Mouse (Mus musculus) E14TG2a.4 (cell line): Measurements from ENCODE around the gene Edaradd.
A peak's percentile ranks its signal among the peaks of the same experiment; 100 is the strongest.

ENCODE experiments used
- H3K27me3 ChIP-seq: 2 replicates; pipeline ENCODE4 v1.6.1; 2014; ENCODE audit warnings: low read length, control low read depth; ENCODE audit not compliant: insufficient read depth
- H3K36me3 ChIP-seq: 2 replicates; pipeline ENCODE4 v1.6.1; 2014; ENCODE audit warnings: low read length, control low read depth; ENCODE audit not compliant: insufficient read depth
- H3K4me1 ChIP-seq: replicated peaks from 2 replicates; pipeline ENCODE4 v1.6.1; 2014; ENCODE audit warnings: low read depth, low read length, control low read depth
- H3K4me3 ChIP-seq: replicated peaks from 2 replicates; pipeline ENCODE4 v1.5.1; 2014; ENCODE audit warnings: mild to moderate bottlenecking, low read length
- H3K9me3 ChIP-seq: 2 replicates; pipeline ENCODE4 v1.6.1; 2014; ENCODE audit warnings: low read length, control low read depth
- CTCF ChIP-seq: conservative IDR thresholded peaks from 2 replicates; pipeline ENCODE4 v1.5.1; 2014; ENCODE audit warnings: low read length
- NANOG ChIP-seq: IDR thresholded peaks from 2 replicates; pipeline ENCODE4 v1.6.1; 2014; ENCODE audit warnings: borderline replicate concordance, low read length, mixed read lengths
- POU5F1 ChIP-seq: IDR thresholded peaks from 2 replicates; pipeline ENCODE4 v1.6.1; 2014; ENCODE audit warnings: low read length, borderline replicate concordance

Gene Edaradd

DNA sequence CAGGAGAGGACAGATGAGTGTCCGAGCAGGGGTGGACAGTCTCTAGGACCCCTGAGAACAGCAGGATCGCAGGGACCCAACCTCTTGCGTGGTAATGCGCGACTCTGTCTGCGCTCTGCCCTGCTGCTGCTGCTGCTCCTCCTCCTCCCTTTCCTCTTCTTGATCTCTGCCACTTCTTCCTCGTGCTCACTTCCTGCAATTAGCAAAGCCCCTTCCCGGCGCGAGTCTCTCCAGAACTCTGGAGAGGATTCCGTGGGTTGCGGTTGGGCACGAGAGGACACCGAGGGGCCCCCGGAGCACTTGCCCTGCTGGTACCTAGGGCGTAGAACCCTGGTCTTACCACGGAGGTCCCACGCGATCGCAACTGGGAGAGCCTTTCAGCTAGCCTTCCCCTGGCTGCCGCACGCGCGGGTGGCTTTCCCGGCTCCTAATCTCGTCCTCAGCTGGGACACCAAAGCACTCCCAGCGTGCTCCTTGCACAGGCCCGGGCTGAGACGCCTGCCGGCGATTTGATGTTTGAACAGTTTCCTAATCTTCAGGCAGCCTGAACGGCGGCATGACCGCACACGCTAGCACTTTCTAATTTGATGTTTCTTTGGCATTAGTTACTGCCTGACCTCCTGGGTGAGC is at the start of gene Edaradd:
Edaradd (minus strand) TSS at position 484 of the 630 bp plus-strand sequence.
- TF ChIP-seq CTCF (no peak), POU5F1 (no peak), NANOG (no peak)
- Histone ChIP-seq H3K9me3 (no peaks in the 10 kb centered on the region), H3K4me3 (peak within 1 kb of the TSS; percentile 76), H3K4me1 (peaks cover 14% of the 10 kb centered on the region), H3K27me3 (peaks cover 75% of the 10 kb centered on the region), H3K36me3 (no peaks in the 10 kb centered on the region)

DNA sequence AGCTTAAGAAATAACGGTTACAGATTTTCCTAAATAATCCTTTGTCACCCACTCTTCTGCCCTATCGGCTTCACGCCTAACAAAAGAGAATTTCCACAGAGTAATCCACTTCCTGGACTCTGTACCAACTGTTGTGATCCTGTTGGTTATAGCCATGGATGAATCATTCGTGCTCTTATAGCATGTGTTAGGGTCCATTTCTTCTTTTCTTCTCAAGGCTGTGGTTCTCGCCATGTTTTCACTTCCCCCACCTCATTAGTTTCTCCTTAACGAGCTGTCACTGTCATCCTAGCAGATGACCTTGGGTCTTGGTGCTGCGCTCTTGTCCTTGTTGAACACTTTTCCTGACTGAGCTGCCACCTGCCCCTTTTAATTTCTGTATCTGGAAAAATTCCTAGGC is 49.5 kb upstream of the Edaradd start:
- Histone ChIP-seq H3K36me3 (no peaks in the 10 kb centered on the region), H3K4me3 (no peak overlapping the region), H3K27me3 (peaks cover 8% of the 10 kb centered on the region), H3K9me3 (no peaks in the 10 kb centered on the region), H3K4me1 (peaks cover 13% of the 10 kb centered on the region)
- TF ChIP-seq POU5F1 (no peak), NANOG (no peak), CTCF (no peak)

DNA sequence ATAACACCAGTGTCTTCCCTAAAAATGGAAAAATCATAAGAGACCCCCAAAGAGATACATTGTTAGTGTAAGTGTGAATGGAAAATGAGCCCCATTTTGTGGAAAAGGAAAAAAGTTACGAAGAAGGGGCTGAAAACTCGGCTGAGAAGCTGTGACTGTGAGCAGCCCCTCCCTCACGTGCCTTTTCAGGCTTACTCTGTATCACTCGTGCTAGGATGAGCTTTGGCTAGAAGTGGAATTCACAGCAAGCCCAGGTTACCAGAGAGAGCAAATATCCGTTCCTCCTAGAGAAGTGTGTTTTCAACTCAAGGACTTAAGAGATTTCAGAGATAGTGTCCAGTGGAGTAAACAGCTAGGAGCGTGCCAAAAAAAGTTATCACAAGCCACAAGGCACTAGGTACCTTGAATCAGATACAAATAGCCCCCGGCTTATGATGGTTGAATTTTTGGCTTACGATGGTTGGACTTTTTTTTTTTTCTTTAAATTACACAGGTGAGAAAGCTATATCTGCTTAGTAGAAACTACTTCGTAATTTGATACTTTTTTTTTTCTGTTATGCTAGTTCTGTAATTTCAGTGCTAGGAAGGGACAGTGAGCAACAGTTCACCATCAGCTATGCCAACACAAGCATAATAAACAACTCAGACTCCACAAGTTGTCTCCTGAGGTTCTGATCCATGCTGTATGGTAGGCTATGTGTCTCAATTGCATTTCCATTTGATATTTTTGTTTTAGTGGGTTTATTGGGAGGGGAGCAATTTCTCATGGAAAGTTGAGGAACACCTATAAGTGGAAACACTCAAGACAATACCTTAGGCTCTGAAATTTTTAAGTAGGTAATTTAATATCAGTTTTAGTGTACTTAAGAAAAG is 48.6 kb upstream of the Edaradd start:
- Histone ChIP-seq H3K4me3 (no peak overlapping the region), H3K27me3 (peaks cover 8% of the 10 kb centered on the region), H3K9me3 (no peaks in the 10 kb centered on the region), H3K4me1 (peaks cover 13% of the 10 kb centered on the region), H3K36me3 (no peaks in the 10 kb centered on the region)
- TF ChIP-seq CTCF (no peak), POU5F1 (no peak), NANOG (no peak)

DNA sequence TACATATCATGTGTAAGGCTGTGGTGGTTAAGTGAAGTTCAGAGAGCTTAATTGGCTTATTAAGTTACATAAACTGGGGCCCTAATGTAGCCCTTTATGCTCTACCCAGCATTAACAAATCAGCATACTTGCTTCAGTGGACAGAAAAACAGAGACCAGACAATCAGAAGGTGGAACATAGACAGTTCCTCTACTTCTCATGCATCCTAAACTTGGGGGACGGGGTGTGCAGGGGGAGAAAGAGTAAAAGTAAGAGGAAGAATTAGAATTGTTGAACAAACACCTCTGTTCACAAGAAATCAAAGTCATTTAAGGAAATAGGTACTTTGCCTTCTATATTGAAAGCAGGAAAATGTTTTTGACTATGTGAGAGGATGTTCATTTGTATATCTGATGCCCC is 47.7 kb upstream of the Edaradd start:
- H3K9me3 ChIP-seq, result no peaks in the 10 kb centered on the region
- no peak overlapping the region for H3K4me3 ChIP-seq
- no peaks in the 10 kb centered on the region for H3K36me3 ChIP-seq
- peaks cover 13% of the 10 kb centered on the region for H3K4me1 ChIP-seq
- TF ChIP-seq POU5F1 (no peak), CTCF (no peak), NANOG (no peak)
- peaks cover 8% of the 10 kb centered on the region for H3K27me3 ChIP-seq

DNA sequence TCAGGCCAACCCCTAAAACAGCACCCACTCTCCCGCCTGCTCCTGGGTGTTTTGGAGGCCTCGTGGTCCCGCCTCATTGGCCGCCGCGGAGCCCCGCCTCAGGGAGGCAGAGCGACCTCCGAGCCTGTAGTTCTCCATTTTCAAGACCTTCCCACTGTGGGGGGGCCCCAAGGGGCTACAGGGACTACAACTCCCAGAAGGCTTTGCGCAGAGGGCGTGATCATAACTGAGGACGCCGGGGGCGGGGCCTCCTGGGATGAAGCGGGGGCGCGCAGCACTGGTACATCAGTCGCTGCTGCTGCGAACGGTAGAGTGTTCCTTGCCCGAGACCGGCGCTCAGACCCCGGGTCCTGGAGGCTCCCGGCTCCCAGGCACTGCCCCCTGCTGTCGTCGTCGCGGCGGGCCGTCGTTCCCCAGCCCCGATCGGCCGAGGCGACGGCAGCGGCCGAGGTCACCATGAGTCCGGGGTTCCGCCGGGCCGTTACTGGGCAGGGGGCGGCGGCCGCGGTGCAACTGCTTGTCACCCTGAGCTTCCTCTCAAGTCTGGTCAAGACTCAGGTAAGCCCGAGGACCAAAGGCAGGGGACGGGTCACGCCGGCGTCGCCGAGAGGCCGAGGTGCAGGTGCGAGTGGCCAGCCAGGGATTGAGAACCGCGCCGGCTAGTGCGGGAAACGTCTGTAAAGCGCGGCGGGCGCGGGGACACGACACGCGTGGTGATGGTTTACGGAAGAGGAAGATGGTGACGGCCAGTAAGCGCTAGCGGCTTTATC is 45.6 kb upstream of the Edaradd start, which contains the start of gene Ero1lb:
Ero1lb (plus strand) TSS at position 254 of the 770 bp plus-strand sequence.
- Histone ChIP-seq H3K4me3 (peak within 1 kb of the TSS; percentile 94), H3K4me1 (peaks cover 13% of the 10 kb centered on the region), H3K36me3 (no peaks in the 10 kb centered on the region), H3K9me3 (no peaks in the 10 kb centered on the region), H3K27me3 (peaks cover 8% of the 10 kb centered on the region)
- TF ChIP-seq CTCF (no peak), POU5F1 (no peak), NANOG (no peak)

DNA sequence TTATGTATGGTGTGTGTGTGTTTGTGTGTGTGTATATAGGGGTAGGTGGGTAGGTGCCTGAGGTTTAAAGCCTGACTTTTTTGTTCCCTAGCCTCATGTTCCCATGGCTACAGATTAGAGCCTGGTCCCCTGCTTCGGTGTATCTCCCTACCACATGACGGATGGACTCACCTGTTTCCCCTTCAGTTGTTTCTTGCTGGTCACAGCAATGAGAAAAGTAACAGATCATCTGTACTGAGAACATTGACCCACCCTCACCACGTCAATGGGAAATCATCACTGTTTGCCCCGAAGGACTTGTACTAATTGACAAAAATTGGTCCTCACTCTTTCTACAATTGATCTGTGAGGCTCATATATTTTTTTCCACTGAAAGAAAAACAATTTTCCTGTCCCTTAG is 42.0 kb upstream of the Edaradd start:
- Histone ChIP-seq H3K9me3 (no peaks in the 10 kb centered on the region), H3K27me3 (peaks cover 8% of the 10 kb centered on the region), H3K36me3 (no peaks in the 10 kb centered on the region), H3K4me3 (no peak overlapping the region), H3K4me1 (peaks cover 17% of the 10 kb centered on the region)
- TF ChIP-seq NANOG (no peak), CTCF (no peak), POU5F1 (no peak)

DNA sequence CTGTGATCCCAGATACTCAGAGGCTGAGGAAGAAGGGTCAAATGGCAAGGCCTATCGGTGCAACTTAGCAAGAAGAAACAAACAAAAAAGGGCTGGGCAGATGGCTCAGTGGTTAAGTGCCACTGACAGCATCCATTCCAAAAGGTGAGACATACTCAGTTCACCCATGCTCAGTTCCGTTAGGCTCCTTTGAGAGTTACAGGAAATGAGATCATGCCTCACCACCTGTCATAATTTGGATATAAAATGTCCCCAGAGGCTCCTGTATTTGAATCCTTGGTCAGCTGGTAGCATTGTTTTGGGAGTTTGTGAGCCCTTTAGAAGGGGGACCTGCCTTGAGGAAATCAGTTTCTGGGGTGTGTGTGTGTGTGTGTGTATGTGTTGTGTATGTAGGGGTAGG is 41.5 kb upstream of the Edaradd start:
- TF ChIP-seq CTCF, result no peak
- no peak for TF ChIP-seq POU5F1
- TF ChIP-seq NANOG, result no peak
- Histone ChIP-seq H3K27me3 (peaks cover 7% of the 10 kb centered on the region), H3K36me3 (no peaks in the 10 kb centered on the region), H3K4me3 (no peak overlapping the region), H3K4me1 (peaks cover 15% of the 10 kb centered on the region), H3K9me3 (no peaks in the 10 kb centered on the region)

DNA sequence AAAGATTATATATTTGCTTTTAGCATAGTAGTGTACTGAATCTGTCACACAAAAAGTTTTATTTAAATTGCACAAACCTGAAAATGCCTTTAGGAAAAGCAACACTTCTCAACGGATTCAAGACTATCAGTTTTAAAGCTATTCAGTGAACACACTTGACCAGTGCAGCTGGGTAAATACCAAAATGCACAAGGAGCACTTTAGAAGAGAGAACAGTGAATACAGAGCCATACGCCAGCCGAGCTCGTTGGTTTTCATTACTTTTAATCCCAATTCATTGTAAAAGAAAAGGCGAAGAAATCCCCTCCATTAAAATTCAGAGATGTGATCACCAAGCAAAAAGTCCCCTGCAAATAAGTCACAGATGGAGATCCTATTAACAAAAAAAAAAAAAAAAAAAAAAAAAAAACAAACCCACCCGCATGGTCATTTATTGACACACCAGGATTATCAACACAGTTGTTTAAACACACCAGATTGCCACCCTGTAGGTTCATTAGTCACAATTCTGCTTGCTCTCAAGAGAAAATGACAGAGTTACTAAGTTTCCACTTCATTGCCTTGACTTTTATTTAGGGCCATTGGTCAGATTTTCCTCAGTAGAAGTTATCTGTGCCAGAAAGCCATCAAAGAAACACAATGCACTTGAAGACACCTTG is 39.4 kb upstream of the Edaradd start:
- TF ChIP-seq NANOG, result no peak
- TF ChIP-seq POU5F1, result no peak
- TF ChIP-seq CTCF, result no peak
- Histone ChIP-seq H3K4me3 (no peak overlapping the region), H3K9me3 (no peaks in the 10 kb centered on the region), H3K27me3 (no peaks in the 10 kb centered on the region), H3K4me1 (0 out of 2 replicates have a peak, but pooled peaks cover 4% of the 10 kb centered on the region), H3K36me3 (no peaks in the 10 kb centered on the region)
